Mouse (Mus musculus): Measurements from ENCODE around the gene Capn3. TPM values are rescaled to one million over a fixed set of nuclear protein-coding genes. Genes with fewer than 3 reads are reported as not detected.
A peak's percentile ranks its signal among the peaks of the same experiment; 100 is the strongest.

Capn3 gene
- polyA plus RNA-seq, 1 experiment from 2014 or later, result 4.5 TPM

DNA sequence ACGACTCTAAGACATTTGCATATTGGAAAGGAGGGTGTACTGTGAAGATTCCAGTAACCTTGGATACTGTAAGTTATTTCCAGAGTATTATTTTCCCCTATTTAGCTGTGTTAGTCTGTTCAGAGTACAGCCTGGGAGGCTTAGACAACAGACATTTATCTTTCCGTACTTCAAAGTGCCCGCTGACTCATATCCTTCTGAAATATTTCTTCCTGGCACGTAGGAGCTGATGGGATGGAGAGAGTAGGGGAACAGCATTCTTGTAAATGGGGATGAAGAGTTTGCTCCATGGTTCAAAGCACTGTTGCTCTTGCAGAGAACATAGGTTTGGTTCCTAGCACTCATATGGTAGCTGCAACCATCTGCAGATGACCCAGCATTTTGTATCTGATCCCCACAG lies 3.2 kb upstream of the Capn3 start:
- H3K4me3 ChIP-seq (ENCODE audit: low read depth, low read length), result no peak overlapping the region
- no peaks in the 10 kb centered on the region for H3K36me3 ChIP-seq (ENCODE audit: control insufficient read depth, insufficient read depth)
- H3K27ac ChIP-seq (ENCODE audit: low read length), result no peak overlapping the region
- H3K9ac ChIP-seq (ENCODE audit: low read depth, low read length), result no peak overlapping the region
- H3K4me1 ChIP-seq (ENCODE audit: control insufficient read depth, low read depth, low read length), result no peaks in the 10 kb centered on the region
- H3K9me3 ChIP-seq (replicated peaks; ENCODE audit: control insufficient read depth, low read length), result no peaks in the 10 kb centered on the region
- H3K4me2 ChIP-seq (ENCODE audit: low read depth, low read length), result no peak overlapping the region
- ATAC-seq (ENCODE audit: low read depth), result no peak
- no peaks in the 10 kb centered on the region for H3K27me3 ChIP-seq (ENCODE audit: control insufficient read depth, insufficient read depth, low read depth, low read length)
- 69% methylated on average over 4 of the region's 4 CpGs for WGBS (ENCODE audit: insufficient replicate concordance)

DNA sequence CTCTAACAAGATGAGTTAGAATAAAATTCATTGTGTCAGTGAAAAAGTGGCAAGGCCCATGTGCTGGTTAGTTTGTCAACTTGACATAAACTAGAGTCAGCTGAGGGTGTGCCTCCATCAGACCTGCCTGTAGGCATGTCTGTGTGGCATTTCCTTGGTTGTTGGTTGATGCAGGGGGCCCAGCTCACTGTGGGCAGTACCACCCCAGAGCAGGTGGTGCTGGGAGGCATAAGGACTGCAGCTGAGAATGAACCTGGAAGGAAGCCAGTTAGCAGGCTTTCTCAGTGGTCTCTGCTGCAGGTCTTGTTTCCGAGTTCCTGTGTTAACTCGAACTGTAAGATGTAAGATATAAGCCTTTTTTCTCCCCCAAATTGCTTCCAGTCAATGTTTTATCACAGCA lies 832 bp upstream of the Capn3 start:
- no peak overlapping the region for H3K9ac ChIP-seq (ENCODE audit: low read depth, low read length)
- 40% methylated on average over 2 of the region's 2 CpGs for WGBS (ENCODE audit: insufficient replicate concordance)
- H3K36me3 ChIP-seq (ENCODE audit: control insufficient read depth, insufficient read depth), result no peaks in the 10 kb centered on the region
- H3K4me1 ChIP-seq (ENCODE audit: control insufficient read depth, low read depth, low read length), result no peaks in the 10 kb centered on the region
- H3K9me3 ChIP-seq (replicated peaks; ENCODE audit: control insufficient read depth, low read length), result no peaks in the 10 kb centered on the region
- no peak overlapping the region for H3K4me2 ChIP-seq (ENCODE audit: low read depth, low read length)
- no peaks in the 10 kb centered on the region for H3K27me3 ChIP-seq (ENCODE audit: control insufficient read depth, insufficient read depth, low read depth, low read length)
- H3K27ac ChIP-seq (ENCODE audit: low read length), result no peak overlapping the region
- no peak overlapping the region for H3K4me3 ChIP-seq (ENCODE audit: low read depth, low read length)
- ATAC-seq (ENCODE audit: low read depth), result no peak

DNA sequence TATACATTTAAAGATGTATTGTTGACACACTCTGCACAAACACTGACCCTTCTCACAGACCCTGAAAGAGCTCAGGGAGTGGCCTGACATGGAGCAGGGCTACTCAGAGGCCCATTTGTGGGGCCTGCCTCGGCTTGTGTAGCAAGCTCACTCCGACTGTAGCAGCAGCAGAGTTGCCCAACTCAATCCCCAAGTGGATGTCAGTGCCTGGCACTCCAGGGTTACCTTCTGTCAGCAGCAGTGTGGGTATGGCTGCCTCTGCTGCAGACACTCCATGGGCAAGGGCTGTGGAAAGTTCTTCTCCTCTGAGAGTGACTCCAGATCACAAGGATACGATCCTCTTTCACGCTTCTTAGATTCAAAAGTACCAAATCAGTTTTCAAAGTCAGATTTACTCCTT lies 4.4 kb downstream of the Capn3 start:
- no peak overlapping the region for H3K9ac ChIP-seq (ENCODE audit: low read depth, low read length)
- H3K9me3 ChIP-seq (replicated peaks; ENCODE audit: control insufficient read depth, low read length), result no peaks in the 10 kb centered on the region
- no peak overlapping the region for H3K4me2 ChIP-seq (ENCODE audit: low read depth, low read length)
- H3K4me1 ChIP-seq (ENCODE audit: control insufficient read depth, low read depth, low read length), result peaks cover 5% of the 10 kb centered on the region; the same call in 1 of the 2 replicates
- H3K27me3 ChIP-seq (ENCODE audit: control insufficient read depth, insufficient read depth, low read depth, low read length), result no peaks in the 10 kb centered on the region
- WGBS (ENCODE audit: insufficient replicate concordance), result 82% methylated on average over 4 of the region's 4 CpGs
- H3K36me3 ChIP-seq (ENCODE audit: control insufficient read depth, insufficient read depth), result no peaks in the 10 kb centered on the region
- ATAC-seq (ENCODE audit: low read depth), result no peak
- no peak overlapping the region for H3K27ac ChIP-seq (ENCODE audit: low read length)
- no peak overlapping the region for H3K4me3 ChIP-seq (ENCODE audit: low read depth, low read length)

DNA sequence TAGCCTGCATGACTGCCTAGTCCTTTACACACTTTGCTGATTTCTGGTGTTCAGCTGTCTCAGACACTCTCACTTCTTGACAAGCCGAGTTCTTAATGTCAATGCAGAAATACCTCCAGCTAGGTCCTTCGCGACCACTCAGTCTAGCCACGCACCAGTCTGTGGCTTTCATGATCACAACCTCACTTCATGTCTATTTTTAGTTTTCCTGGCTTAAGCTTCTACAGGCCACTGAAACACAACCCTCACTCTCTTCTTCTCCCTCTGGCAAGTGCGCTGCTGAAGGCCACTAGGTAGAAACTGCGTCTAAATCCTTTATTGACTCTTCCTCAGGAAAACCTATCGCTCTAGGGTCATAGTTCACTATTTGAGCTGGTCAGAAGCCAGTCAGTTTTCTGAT lies 7.5 kb downstream of the Capn3 start:
- Histone ChIP-seq H3K4me3 (ENCODE audit: low read depth, low read length) (no peak overlapping the region), H3K4me1 (ENCODE audit: control insufficient read depth, low read depth, low read length) (peaks cover 5% of the 10 kb centered on the region; the same call in 1 of the 2 replicates), H3K4me2 (ENCODE audit: low read depth, low read length) (no peak overlapping the region), H3K9ac (ENCODE audit: low read depth, low read length) (no peak overlapping the region), H3K27ac (ENCODE audit: low read length) (no peak overlapping the region), H3K9me3 (replicated peaks; ENCODE audit: control insufficient read depth, low read length) (no peaks in the 10 kb centered on the region), H3K36me3 (ENCODE audit: control insufficient read depth, insufficient read depth) (no peaks in the 10 kb centered on the region), H3K27me3 (ENCODE audit: control insufficient read depth, insufficient read depth, low read depth, low read length) (no peaks in the 10 kb centered on the region)
- WGBS (ENCODE audit: insufficient replicate concordance), result 35% methylated on average over 7 of the region's 7 CpGs
- no peak for ATAC-seq (ENCODE audit: low read depth)

DNA sequence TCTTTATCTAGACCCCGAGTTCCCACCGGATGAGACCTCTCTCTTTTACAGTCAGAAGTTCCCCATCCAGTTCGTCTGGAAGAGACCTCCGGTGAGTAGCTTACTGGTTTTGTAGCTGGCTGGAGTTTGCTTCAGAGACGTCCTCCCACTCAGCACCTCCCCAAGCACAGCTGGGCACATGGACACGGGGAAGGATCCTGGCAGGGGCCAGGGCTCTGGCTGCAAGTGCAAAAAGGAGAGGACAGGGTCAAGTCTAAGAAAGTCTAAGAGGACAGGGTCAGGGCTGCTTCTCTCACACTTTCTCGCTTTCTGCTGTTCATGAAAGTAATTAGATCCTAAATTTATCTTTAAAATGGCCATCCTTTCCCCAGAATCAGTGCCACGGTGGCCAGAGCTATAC lies 8.3 kb downstream of the Capn3 start:
- Histone ChIP-seq H3K4me2 (ENCODE audit: low read depth, low read length) (no peak overlapping the region), H3K4me1 (ENCODE audit: control insufficient read depth, low read depth, low read length) (peaks cover 5% of the 10 kb centered on the region; the same call in 1 of the 2 replicates), H3K27me3 (ENCODE audit: control insufficient read depth, insufficient read depth, low read depth, low read length) (no peaks in the 10 kb centered on the region), H3K36me3 (ENCODE audit: control insufficient read depth, insufficient read depth) (no peaks in the 10 kb centered on the region), H3K9me3 (replicated peaks; ENCODE audit: control insufficient read depth, low read length) (no peaks in the 10 kb centered on the region), H3K4me3 (ENCODE audit: low read depth, low read length) (no peak overlapping the region), H3K9ac (ENCODE audit: low read depth, low read length) (no peak overlapping the region), H3K27ac (ENCODE audit: low read length) (no peak overlapping the region)
- 52% methylated on average over 8 of the region's 8 CpGs for WGBS (ENCODE audit: insufficient replicate concordance)
- ATAC-seq (ENCODE audit: low read depth), result no peak

DNA sequence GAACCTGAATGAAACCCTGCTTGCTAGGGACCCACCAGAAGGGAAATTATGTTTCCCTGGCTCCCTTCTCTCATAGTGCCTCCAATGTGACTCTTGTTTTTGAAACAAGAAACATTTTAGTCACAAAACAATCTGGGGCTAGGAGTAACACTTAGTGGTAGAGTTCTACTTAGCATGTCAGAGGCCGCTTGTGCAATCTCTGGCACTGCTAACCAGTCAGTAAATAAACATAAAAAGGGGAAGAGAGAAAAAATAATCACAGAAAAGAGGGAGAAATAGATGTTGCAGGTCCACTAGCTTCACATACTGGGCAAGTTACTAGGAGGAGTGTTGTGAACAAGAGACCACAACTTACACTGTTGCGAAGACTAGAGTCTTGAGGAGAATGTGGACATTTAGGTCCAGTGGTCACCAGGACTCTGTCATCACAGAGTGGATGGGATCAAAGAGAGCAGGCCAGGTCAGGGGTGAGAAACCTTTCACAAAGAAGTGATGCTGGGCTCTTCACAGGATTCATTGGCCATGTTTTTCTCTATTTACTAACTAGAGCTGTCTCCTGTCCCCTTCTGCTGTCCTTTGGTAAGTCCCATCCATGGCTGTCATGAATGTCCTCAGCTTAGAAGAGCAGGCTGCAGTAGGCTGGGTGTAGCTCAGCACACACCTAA lies 9.0 kb downstream of the Capn3 start:
- Histone ChIP-seq H3K9me3 (replicated peaks; ENCODE audit: control insufficient read depth, low read length) (no peaks in the 10 kb centered on the region), H3K27ac (ENCODE audit: low read length) (no peak overlapping the region), H3K4me2 (ENCODE audit: low read depth, low read length) (no peak overlapping the region), H3K27me3 (ENCODE audit: control insufficient read depth, insufficient read depth, low read depth, low read length) (no peaks in the 10 kb centered on the region), H3K4me1 (ENCODE audit: control insufficient read depth, low read depth, low read length) (peaks cover 5% of the 10 kb centered on the region; the same call in 1 of the 2 replicates), H3K9ac (ENCODE audit: low read depth, low read length) (no peak overlapping the region), H3K4me3 (ENCODE audit: low read depth, low read length) (no peak overlapping the region), H3K36me3 (ENCODE audit: control insufficient read depth, insufficient read depth) (no peaks in the 10 kb centered on the region)
- peak; percentile 55 for ATAC-seq (ENCODE audit: low read depth)
- WGBS (ENCODE audit: insufficient replicate concordance), result 60% methylated on average over 2 of the region's 2 CpGs

DNA sequence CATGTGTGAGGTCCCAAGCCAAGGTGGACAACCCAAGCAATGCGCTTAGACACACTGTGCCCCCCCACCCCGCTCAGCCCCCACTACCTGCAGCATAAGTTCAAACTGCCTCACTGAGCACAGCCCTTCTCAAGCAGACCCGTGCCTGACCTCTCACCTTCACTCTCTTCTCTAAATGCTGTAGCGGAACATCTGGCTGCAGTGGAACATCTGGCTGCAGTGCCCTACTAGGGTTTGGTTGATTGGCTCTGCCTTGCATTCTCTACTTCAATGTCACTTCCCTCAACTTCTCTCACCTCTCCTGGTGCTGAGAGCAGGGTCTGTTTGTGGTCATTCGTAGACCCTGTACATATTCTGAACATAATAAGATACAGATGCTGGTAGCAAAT lies 9.6 kb downstream of the Capn3 start:
- Histone ChIP-seq H3K27me3 (ENCODE audit: control insufficient read depth, insufficient read depth, low read depth, low read length) (no peaks in the 10 kb centered on the region), H3K9me3 (replicated peaks; ENCODE audit: control insufficient read depth, low read length) (no peaks in the 10 kb centered on the region), H3K4me3 (ENCODE audit: low read depth, low read length) (no peak overlapping the region), H3K27ac (ENCODE audit: low read length) (no peak overlapping the region), H3K4me1 (ENCODE audit: control insufficient read depth, low read depth, low read length) (peaks cover 5% of the 10 kb centered on the region; the same call in 1 of the 2 replicates), H3K9ac (ENCODE audit: low read depth, low read length) (no peak overlapping the region), H3K4me2 (ENCODE audit: low read depth, low read length) (no peak overlapping the region), H3K36me3 (ENCODE audit: control insufficient read depth, insufficient read depth) (no peaks in the 10 kb centered on the region)
- WGBS (ENCODE audit: insufficient replicate concordance), result 69% methylated on average over 5 of the region's 5 CpGs
- ATAC-seq (ENCODE audit: low read depth), result no peak

DNA sequence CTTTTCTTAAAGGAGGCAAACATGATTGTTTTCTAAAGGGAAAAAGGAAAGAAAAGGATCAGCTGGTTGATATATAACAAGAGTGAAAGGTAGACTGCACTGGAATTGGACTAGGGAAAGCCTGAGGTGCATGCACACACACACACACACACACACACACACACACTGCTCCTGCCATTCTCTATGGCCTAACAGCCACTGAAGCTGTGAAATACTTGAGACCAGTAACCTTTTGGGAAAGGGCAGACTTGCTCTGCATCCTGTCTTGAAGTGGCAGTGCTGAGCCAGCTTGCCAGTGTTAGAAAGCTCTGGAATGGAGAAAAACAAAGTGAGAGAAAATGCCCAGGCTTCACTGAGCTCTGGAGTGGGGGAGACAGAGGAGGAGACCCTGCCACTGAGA lies 12.2 kb downstream of the Capn3 start:
- no peak overlapping the region for H3K4me2 ChIP-seq (ENCODE audit: low read depth, low read length)
- no peak for ATAC-seq (ENCODE audit: low read depth)

DNA sequence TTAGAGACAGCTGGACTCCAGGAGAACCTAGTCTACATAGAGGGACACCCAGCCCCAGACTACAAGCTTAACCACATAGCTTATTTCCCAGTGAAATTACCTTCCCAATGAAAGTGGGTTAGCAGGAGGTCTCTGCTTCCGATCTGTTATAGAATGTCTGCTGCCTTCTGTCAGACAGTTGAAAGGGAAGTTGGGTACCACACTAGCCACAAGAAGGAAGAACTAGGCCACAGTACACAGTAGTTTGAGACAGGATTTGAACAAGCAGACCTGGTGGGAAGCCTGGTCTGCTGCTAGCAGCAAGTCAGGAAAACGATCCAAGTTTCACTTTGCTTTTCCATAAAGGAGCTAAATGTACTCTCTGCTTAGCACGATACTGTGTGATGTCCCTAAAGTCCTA lies 13.4 kb downstream of the Capn3 start:
- Histone ChIP-seq H3K9me3 (replicated peaks; ENCODE audit: control insufficient read depth, low read length) (no peaks in the 10 kb centered on the region), H3K4me2 (ENCODE audit: low read depth, low read length) (no peak overlapping the region), H3K27ac (ENCODE audit: low read length) (no peak overlapping the region), H3K4me1 (ENCODE audit: control insufficient read depth, low read depth, low read length) (peaks cover 2% of the 10 kb centered on the region; the same call in 1 of the 2 replicates), H3K36me3 (ENCODE audit: control insufficient read depth, insufficient read depth) (no peaks in the 10 kb centered on the region), H3K4me3 (ENCODE audit: low read depth, low read length) (no peak overlapping the region), H3K9ac (ENCODE audit: low read depth, low read length) (no peak overlapping the region), H3K27me3 (ENCODE audit: control insufficient read depth, insufficient read depth, low read depth, low read length) (no peaks in the 10 kb centered on the region)
- WGBS (ENCODE audit: insufficient replicate concordance), result 37% methylated on average over 3 of the region's 3 CpGs
- ATAC-seq (ENCODE audit: low read depth), result no peak

More for the DNA sequence above, 12.2 kb downstream of the Capn3 start:
- H3K4me3 ChIP-seq (ENCODE audit: low read depth, low read length), result no peak overlapping the region
- no peak overlapping the region for H3K27ac ChIP-seq (ENCODE audit: low read length)
- H3K36me3 ChIP-seq (ENCODE audit: control insufficient read depth, insufficient read depth), result no peaks in the 10 kb centered on the region
- no peak overlapping the region for H3K9ac ChIP-seq (ENCODE audit: low read depth, low read length)
- no peaks in the 10 kb centered on the region for H3K27me3 ChIP-seq (ENCODE audit: control insufficient read depth, insufficient read depth, low read depth, low read length)
- no peaks in the 10 kb centered on the region for H3K9me3 ChIP-seq (replicated peaks; ENCODE audit: control insufficient read depth, low read length)
- H3K4me1 ChIP-seq (ENCODE audit: control insufficient read depth, low read depth, low read length), result peaks cover 5% of the 10 kb centered on the region; the same call in 1 of the 2 replicates
